Mouse (Mus musculus): Measurements from ENCODE around the gene Rpl36.

- TF ChIP-seq EP300 (IDR thresholded peaks at IDR 0.05; ENCODE audit: low read depth) (no peak), CTCF (IDR thresholded peaks at IDR 0.05; ENCODE audit: low read depth) (no peak)
Observed at GRCm38 (mm10) chr17:56608699-56609098, 4.5 kb upstream of the Rpl36 start.

All from heart, postnatal 0 days (tissue).